Mouse (Mus musculus) bone marrow macrophage, adult 2 months (primary cell): Measurements from ENCODE around the gene Acsm2.

ENCODE experiments used
- CTCF ChIP-seq: IDR thresholded peaks from 2 replicates; pipeline ENCODE4 v1.5.1; 2012; ENCODE audit warnings: low read depth, mild to moderate bottlenecking, low read length, moderate library complexity
- POLR2A ChIP-seq: IDR thresholded peaks from 2 replicates; pipeline ENCODE4 v1.6.1; 2012; ENCODE audit warnings: mild to moderate bottlenecking, low read depth, low read length, borderline replicate concordance

DNA sequence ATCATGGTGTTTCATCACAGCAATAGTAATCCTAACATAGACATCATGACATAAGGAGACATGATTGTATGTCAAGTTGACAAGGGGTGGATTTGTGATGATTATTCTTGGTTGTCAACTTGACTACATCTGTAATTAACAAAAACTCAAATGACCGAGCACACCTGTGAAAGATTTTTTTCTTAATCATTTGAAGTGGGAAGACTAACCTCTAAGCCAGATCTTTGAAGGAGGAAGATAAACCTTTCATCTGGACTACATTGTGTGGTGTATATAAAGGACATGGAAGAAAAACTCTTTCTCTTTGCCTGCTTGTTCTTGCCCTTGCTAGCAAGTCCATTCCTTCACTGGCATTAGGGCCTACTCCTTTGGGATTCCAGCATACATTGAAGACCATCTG, at the start of gene Acsm2:
- TF ChIP-seq CTCF, result no peak
- TF ChIP-seq POLR2A, result no peak
